Mouse (Mus musculus): ENCODE data around the gene Man2c1. TPM values are rescaled to one million over a fixed set of nuclear protein-coding genes. Genes with fewer than 3 reads are reported as not detected.

The Man2c1 gene
- polyA plus RNA-seq, 1 experiment from 2014 or later, result 74.3 TPM

DNA sequence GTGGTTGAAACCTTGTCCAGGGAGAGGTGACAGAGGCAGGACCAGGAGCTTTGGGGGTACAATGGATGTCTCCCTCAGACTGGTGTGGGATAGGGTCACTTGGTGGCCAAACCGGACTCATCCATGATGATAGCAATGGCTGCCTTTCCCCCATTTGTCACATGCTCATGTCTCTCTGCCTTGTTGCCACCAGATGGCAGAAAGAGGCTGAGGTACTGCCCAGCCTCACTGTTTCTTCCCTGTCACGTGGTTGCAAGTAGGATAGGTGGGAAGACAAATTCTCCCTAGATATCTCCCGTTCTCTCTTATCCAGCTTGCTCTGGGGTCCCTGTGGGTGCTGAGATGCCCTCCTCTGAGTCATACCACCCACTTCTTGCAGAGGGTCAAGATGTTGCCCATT lies 32.0 kb downstream of the Man2c1 start:
- Histone ChIP-seq H3K4me1 (peaks cover 9% of the 10 kb centered on the region), H3K4me2 (replicated peaks) (no peak overlapping the region), H3K4me3 (no peak overlapping the region), H3K9ac (replicated peaks) (no peak overlapping the region), H3K27me3 (no peaks in the 10 kb centered on the region), H3K27ac (replicated peaks) (no peak overlapping the region), H3K36me3 (no peaks in the 10 kb centered on the region), H3K9me3 (no peaks in the 10 kb centered on the region)
- no peak for ATAC-seq (replicated peaks)
- WGBS, result 19% methylated on average over 3 of the region's 3 CpGs

DNA sequence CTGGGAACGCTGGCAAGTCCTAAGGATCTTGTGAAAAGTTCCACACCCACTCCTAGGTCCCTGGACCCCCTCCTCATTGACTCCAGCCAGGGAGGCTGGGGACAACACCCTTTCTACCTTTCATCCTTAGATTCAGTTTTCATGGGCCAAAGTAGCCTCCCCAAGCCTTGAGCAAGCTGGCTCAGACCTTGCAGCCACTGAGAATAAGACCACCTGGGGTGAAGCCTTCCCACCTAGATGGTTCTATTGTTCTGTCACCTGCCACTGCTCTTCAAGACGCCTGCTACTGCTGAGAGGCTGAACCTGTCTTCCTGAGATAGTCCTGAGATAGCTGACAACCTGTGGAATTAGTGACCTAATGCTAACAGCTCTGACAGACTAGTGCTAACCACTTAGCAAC lies 32.6 kb downstream of the Man2c1 start:
- Histone ChIP-seq H3K9ac (replicated peaks) (no peak overlapping the region), H3K36me3 (no peaks in the 10 kb centered on the region), H3K4me2 (replicated peaks) (no peak overlapping the region), H3K27me3 (no peaks in the 10 kb centered on the region), H3K9me3 (no peaks in the 10 kb centered on the region), H3K4me1 (0 out of 2 replicates have a peak, but pooled peaks cover 4% of the 10 kb centered on the region), H3K27ac (replicated peaks) (no peak overlapping the region), H3K4me3 (no peak overlapping the region)
- 36% methylated on average over 2 of the region's 2 CpGs for WGBS
- no peak for ATAC-seq (replicated peaks)

DNA sequence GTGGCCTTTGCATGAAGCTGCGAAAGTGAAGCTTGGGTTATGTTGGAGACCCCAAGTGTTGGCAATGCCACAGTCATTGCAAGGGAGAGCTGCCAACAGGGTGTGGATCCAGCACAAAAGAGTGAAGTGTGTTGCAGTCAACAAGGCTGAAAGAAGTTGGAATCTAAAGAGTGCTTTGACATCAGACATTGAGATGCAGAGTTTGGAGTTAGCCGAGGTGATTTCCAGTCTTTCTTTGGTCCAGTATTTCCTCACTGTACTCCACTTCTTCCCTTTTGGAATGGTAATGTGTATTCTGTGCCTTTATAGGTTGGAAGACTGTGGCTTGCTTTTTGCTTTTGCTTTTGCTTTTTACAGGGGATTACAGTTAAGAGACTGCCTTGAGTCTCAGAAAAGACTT lies 35.7 kb downstream of the Man2c1 start:
- no peak overlapping the region for H3K4me2 ChIP-seq (replicated peaks)
- 80% methylated on average over 2 of the region's 2 CpGs for WGBS
- H3K27me3 ChIP-seq, result no peaks in the 10 kb centered on the region
- no peak overlapping the region for H3K9ac ChIP-seq (replicated peaks)
- no peaks in the 10 kb centered on the region for H3K36me3 ChIP-seq
- no peaks in the 10 kb centered on the region for H3K4me1 ChIP-seq
- ATAC-seq (replicated peaks), result no peak
- no peak overlapping the region for H3K4me3 ChIP-seq
- no peak overlapping the region for H3K27ac ChIP-seq (replicated peaks)
- no peaks in the 10 kb centered on the region for H3K9me3 ChIP-seq

DNA sequence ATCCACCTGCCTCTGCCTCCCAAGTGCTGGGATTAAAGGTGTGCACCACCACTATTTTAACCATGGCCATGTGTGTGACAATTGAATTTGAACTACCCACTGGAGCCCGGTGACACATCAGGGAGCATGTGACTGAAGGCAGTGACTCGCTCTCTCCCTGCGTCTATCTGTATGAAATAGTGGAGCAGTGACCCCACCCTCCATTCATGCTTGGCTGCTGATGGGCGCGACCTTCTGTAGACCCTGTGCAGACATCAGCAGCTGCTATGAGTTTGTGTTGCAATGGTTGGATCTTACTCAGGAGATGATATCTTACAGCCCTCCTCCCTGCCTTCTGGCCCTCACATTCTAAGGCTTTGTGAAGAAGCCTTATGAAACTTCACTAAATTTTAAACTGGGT lies 37.9 kb downstream of the Man2c1 start:
- H3K4me3 ChIP-seq, result no peak overlapping the region
- 86% methylated on average over 5 of the region's 5 CpGs for WGBS

More for the DNA sequence above, 37.9 kb downstream of the Man2c1 start:
- Histone ChIP-seq H3K4me1 (no peaks in the 10 kb centered on the region), H3K27me3 (no peaks in the 10 kb centered on the region), H3K4me2 (replicated peaks) (no peak overlapping the region), H3K9me3 (no peaks in the 10 kb centered on the region), H3K36me3 (no peaks in the 10 kb centered on the region), H3K9ac (replicated peaks) (no peak overlapping the region), H3K27ac (replicated peaks) (no peak overlapping the region)
- no peak for ATAC-seq (replicated peaks)

Other genes with a start within 250 kb of the Man2c1 start
- 2.5 and 3.2 TPM in 2 replicates for gene Snx33, start 202.3 kb upstream of the Man2c1 start, polyA plus RNA-seq (2015; fragmentation: Nextera tagmentation; extraction: Ambion mirVana)
- gene Imp3, start 193.2 kb upstream of the Man2c1 start, polyA plus RNA-seq (2015; fragmentation: Nextera tagmentation; extraction: Ambion mirVana), result 79.2 and 85.0 TPM in 2 replicates
- gene Snupn, start 179.8 kb upstream of the Man2c1 start, polyA plus RNA-seq (2015; fragmentation: Nextera tagmentation; extraction: Ambion mirVana), result 29.5 and 31.9 TPM in 2 replicates
- 27.5 and 29.0 TPM in 2 replicates for gene Ptpn9, start 135.8 kb upstream of the Man2c1 start, polyA plus RNA-seq (2015; fragmentation: Nextera tagmentation; extraction: Ambion mirVana)
- gene Sin3a, start 58.6 kb upstream of the Man2c1 start, polyA plus RNA-seq (2015; fragmentation: Nextera tagmentation; extraction: Ambion mirVana), result 27.6 and 28.0 TPM in 2 replicates
- gene Neil1, start 17.6 kb downstream of the Man2c1 start, polyA plus RNA-seq (2015; fragmentation: Nextera tagmentation; extraction: Ambion mirVana), result 7.8 and 8.8 TPM in 2 replicates
- gene Commd4, start 27.6 kb downstream of the Man2c1 start, polyA plus RNA-seq (2015; fragmentation: Nextera tagmentation; extraction: Ambion mirVana), result 171 and 182 TPM in 2 replicates
- gene Trcg1, start 105.9 kb downstream of the Man2c1 start, polyA plus RNA-seq (2015; fragmentation: Nextera tagmentation; extraction: Ambion mirVana), result not detected in 2 replicates
- gene 1700017B05Rik, start 131.9 kb downstream of the Man2c1 start, polyA plus RNA-seq (2015; fragmentation: Nextera tagmentation; extraction: Ambion mirVana), result 5.0 and 5.8 TPM in 2 replicates

Data from forebrain, embryonic 15.5 days (tissue).